Mouse (Mus musculus): ENCODE results near the gene Gm17018.

Gene Gm17018

GRCm38 (mm10) chr19:45560153-45560890 lies at the start of gene Gm17018, which contains the start of gene Poll:
Gm17018 (plus strand) TSS chr19:45560615.
Poll (minus strand) TSS chr19:45560531.
- DNase-seq = peak; percentile 90 to 93

DNA sequence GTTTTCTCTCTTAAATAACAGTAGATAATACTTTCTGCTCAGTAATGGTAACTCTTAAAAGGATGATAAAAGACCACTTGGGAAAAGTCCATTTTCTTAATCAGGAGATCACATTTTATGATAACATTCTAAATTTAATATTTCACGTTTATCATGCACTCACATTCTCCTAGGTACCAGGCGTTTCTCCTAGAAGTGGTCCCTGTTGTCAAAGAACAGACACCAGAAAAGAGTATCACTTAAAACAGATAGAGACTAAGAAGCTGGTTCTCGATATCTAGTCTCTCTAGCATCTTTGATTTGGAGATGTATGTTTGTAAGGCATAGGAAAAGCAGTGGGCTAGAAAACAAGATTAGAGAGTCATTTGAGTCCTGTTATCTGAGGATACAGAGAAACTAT lies 49.7 kb upstream of the Gm17018 start:
- no peak for DNase-seq

DNA sequence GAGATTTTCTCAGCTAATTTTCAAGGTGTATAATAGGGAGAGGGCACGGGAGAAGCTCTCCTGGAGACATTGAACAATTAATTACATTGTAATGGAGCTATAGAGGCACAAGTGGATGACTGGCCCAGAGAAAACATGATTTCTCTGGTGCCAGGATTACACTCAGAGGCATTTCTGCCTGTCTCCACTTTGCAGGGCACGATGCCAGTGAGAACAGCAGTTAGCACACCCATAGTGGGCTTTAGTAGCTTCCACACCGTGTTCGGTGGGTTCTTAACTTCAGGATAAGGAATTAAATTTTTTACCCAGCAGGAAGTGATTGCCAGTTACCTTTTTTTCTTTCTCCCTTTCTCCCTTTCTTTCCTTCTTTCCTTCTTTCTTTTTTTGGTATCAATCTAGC lies 49.0 kb upstream of the Gm17018 start:
- no peak for DNase-seq

DNA sequence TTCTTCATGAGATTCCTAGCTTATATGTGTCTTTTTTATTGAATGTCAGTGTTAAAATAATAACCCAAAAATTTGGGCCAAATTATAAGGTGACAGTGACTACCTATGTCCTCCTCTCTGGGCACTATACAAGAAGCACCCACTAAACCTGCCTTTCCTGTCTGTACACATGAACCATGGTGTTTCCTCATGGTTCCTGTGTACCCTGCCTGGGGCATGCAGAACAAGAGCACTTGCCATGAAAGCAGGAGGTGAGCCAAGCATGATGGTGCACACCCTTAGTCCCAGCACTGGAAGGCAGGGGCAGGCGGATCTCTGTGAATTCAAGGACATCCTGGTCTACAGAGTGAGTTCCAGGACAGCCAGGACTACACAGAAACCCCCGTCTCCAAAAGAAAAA lies 45.1 kb upstream of the Gm17018 start:
- DNase-seq = no peak

- DNase-seq = no peak
Measured at GRCm38 (mm10) chr19:45516264-45516663, 44.2 kb upstream of the Gm17018 start.

DNA sequence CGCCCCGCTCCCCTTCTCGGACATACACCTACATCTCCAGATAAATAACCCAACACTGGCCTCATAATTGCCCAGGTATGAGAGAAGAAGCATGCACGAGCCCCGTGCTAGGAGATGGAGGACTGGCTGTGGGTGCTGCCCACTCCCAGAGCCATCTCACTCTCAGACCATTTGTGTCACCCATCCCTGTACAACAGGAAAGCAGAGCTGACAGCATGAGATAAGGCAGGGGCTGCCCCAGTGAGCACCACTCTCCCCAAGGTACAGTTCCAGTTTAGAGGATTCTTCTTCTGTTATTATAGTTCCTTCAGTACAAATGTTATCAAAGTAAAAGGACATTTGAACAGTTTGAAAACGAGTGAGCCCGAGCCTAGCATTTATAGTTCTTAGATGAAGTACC lies 33.0 kb upstream of the Gm17018 start:
- DNase-seq = no peak

GRCm38 (mm10) chr19:45527931-45528534 lies 32.4 kb upstream of the Gm17018 start:
- DNase-seq = no peak

GRCm38 (mm10) chr19:45529294-45529693 lies 31.1 kb upstream of the Gm17018 start:
- DNase-seq = peak; percentile 67 to 71

- peak in 1 of 2 experiments; percentile 14 for DNase-seq
Measured at GRCm38 (mm10) chr19:45530200-45530995, 30.0 kb upstream of the Gm17018 start.

GRCm38 (mm10) chr19:45531554-45531953 lies 28.9 kb upstream of the Gm17018 start:
- DNase-seq = peak in 1 of 2 experiments; percentile 53

DNA sequence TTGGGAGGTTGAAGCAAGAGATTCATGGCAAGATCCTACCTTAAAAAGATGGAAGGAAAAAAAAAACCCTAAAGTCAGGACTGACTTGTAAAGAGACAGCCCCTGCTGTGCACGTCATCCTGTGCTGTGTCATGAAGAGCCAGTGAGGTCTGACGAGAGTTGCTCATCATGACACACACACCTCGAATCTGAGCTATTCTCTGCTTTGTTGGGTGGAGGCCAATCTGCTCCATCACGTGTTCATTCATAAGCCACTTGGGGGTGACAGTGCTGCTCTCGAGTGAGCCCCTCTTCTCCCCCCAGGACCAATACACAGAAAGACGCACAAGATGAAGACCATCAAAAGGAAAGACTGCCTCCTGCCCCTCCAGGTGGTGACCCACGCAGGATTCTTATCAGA lies 26.8 kb upstream of the Gm17018 start:
- no peak for DNase-seq

- DNase-seq = no peak
Measured at GRCm38 (mm10) chr19:45535214-45535735, 25.1 kb upstream of the Gm17018 start.

GRCm38 (mm10) chr19:45535929-45536328 lies 24.5 kb upstream of the Gm17018 start:
- no peak for DNase-seq

DNA sequence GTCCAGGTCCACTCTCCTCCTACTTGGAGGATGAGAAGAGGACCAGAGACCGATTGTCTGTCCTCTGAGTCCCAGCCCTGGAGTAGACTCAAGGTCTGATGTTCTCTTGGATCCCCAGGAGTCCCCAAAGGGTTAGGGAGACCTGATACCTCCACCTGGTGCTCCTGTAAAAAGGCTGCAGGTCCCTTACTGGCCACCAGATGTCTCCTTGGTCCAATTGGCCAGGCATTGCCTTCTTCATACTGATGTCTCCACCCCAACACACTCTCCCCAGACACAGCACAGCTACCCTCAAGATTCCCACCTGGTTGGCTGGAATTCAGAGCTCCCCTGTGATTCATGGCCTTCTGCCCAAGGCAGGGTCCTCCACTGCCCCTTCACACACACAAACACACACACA lies 22.9 kb upstream of the Gm17018 start:
- DNase-seq = peak; percentile 78 to 80

- no peak for DNase-seq
Measured at GRCm38 (mm10) chr19:45540657-45541408, 19.6 kb upstream of the Gm17018 start.

- DNase-seq = peak; percentile 63 to 73
Measured at GRCm38 (mm10) chr19:45541409-45542041, 18.9 kb upstream of the Gm17018 start.

- DNase-seq = no peak
Measured at GRCm38 (mm10) chr19:45542061-45542460, 18.4 kb upstream of the Gm17018 start.

DNA sequence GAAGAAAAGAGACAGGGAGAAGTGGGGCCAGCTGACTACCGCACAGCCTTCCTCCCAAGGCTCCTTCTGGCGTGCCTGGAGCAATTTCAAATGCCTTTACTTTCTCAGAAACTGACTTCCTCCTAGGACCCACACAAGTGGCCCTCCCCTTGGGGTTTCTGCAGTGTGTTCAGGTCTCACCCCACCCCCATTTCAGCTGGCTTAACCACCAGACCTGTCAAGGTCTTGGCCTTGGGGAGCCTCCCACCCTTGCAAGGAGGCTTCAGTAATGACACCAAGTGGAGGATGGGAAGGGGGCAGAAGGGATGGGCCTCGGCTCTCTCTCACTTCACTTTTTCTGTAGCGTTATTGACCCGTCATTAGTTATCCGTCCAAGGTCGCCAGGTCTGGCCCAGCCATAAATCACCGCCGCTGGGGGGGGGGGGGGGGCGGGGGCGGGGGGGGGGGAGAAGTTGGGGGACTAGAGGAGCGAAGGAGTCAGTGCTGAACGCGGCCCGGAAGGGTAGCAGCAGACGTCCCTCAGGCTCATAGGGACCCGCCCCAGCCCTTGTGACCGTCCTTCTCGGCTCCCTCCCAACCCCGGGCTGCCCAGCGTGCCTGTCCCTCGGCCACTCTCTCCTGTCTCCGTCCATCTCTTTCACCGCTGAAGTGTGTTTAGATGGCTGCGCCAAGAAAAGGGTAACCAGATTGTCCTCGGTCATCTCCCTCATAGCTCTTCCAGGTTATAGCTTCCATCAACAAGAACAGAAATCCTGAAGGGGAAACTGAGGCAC lies 16.1 kb upstream of the Gm17018 start:
- DNase-seq = peak in 1 of 2 experiments; percentile 50

- peak; percentile 87 to 91 for DNase-seq
Measured at GRCm38 (mm10) chr19:45544925-45545321, 15.5 kb upstream of the Gm17018 start.

DNA sequence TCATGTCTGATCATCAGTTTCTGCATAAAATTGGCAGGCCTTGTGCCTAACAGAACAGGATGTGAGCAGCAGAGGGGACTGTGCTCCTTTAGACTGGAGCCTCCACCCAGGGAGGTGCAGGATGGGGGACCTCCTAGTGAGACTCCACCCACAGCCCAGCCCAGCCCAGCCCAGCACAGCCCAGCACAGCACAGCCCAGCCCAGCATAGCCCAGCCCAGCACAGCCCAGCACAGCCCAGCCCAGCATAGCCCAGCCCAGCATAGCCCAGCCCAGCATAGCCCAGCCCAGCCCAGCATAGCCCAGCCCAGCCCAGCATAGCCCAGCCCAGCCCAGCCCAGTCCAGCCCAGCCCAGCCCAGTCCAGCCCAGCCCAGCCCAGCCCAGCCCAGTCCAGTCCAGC lies 12.2 kb upstream of the Gm17018 start:
- peak; percentile 58 to 64 for DNase-seq
